Mouse (Mus musculus): ENCODE measurements around the gene Naa40. TPM values are rescaled to one million over a fixed set of nuclear protein-coding genes. Genes with fewer than 3 reads are reported as not detected.

Naa40 gene
- polyA plus RNA-seq, 1 experiment from 2014 or later: 77.8 TPM

DNA sequence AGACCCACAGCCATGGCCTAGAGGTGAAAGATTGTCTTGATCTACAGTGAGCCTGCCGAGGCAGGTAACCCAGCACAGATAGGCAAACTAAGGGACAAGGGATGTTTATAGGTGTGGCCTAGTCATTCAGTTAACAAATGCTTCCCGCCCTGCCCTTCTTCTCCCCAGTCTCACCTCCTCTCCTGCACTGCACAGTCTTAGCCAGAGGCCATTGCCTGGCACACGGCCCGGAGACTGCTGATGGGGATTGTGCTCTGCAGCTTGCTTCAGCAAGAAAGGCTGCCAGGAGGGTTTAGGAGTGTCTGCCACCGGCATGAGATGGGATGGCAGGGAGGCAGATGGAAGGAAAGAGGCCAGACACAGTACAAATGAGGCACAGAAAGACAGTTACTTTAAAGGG, 16.9 kb upstream of the Naa40 start:
- Histone ChIP-seq H3K4me2 (ENCODE audit: low read length) (no peak overlapping the region), H3K9ac (replicated peaks; ENCODE audit: low read length) (no peak overlapping the region), H3K4me1 (ENCODE audit: control insufficient read depth, insufficient read depth, low read length) (no peaks in the 10 kb centered on the region), H3K27me3 (ENCODE audit: control insufficient read depth, insufficient read depth, low read length) (no peaks in the 10 kb centered on the region), H3K27ac (replicated peaks; ENCODE audit: low read depth, low read length) (no peak overlapping the region), H3K9me3 (ENCODE audit: control insufficient read depth, low read length) (no peaks in the 10 kb centered on the region), H3K4me3 (replicated peaks; ENCODE audit: low read depth, low read length) (no peak overlapping the region), H3K36me3 (ENCODE audit: control insufficient read depth, insufficient read depth, low read length) (no peaks in the 10 kb centered on the region)
- DNase-seq (no peak), ATAC-seq (ENCODE audit: low FRiP score, low TSS enrichment) (no peak)
- WGBS: 81% methylated on average over 5 of the region's 5 CpGs

DNA sequence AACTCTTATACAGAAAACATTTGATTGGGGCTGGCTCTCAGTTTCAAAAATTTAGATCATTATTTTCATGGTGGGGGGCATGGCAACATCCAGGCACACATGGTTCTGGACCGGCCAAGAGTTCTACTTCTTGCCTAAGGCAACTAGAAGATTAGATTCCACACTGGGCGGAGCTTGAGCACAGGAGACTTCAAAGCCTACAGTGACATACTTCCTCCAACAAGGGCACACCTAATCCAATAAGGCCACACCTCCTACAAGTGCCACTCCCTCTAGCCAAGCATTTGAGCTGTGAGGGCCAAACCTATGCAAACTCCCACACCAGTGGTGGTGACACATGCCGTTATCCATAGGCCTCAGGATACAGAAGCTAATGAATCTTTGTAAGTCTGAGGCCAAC, 5.0 kb upstream of the Naa40 start:
- no peaks in the 10 kb centered on the region for H3K36me3 ChIP-seq (ENCODE audit: control insufficient read depth, insufficient read depth, low read length)
- no peaks in the 10 kb centered on the region for H3K27me3 ChIP-seq (ENCODE audit: control insufficient read depth, insufficient read depth, low read length)
- no peaks in the 10 kb centered on the region for H3K9me3 ChIP-seq (ENCODE audit: control insufficient read depth, low read length)
- no peak overlapping the region for H3K9ac ChIP-seq (replicated peaks; ENCODE audit: low read length)
- H3K4me3 ChIP-seq (replicated peaks; ENCODE audit: low read depth, low read length): no peak overlapping the region
- ATAC-seq (ENCODE audit: low FRiP score, low TSS enrichment): no peak
- no peak overlapping the region for H3K4me2 ChIP-seq (ENCODE audit: low read length)
- DNase-seq: no peak
- WGBS: 85% methylated on average over 3 of the region's 3 CpGs
- no peaks in the 10 kb centered on the region for H3K4me1 ChIP-seq (ENCODE audit: control insufficient read depth, insufficient read depth, low read length)
- no peak overlapping the region for H3K27ac ChIP-seq (replicated peaks; ENCODE audit: low read depth, low read length)

GRCm38 (mm10) chr19:7240291-7240690, 692 bp downstream of the Naa40 start:
- Histone ChIP-seq H3K4me3 (replicated peaks; ENCODE audit: low read depth, low read length) (peak overlapping the region; percentile 62), H3K9me3 (ENCODE audit: control insufficient read depth, low read length) (no peaks in the 10 kb centered on the region), H3K36me3 (ENCODE audit: control insufficient read depth, insufficient read depth, low read length) (0 out of 2 replicates have a peak, but pooled peaks cover 6% of the 10 kb centered on the region), H3K4me2 (ENCODE audit: low read length) (peak overlapping the region; percentile 92), H3K27me3 (ENCODE audit: control insufficient read depth, insufficient read depth, low read length) (no peaks in the 10 kb centered on the region), H3K27ac (replicated peaks; ENCODE audit: low read depth, low read length) (peak overlapping the region; percentile 78), H3K4me1 (ENCODE audit: control insufficient read depth, insufficient read depth, low read length) (peaks cover 8% of the 10 kb centered on the region; the same call in 1 of the 2 replicates), H3K9ac (replicated peaks; ENCODE audit: low read length) (peak overlapping the region; percentile 69)
- ATAC-seq (ENCODE audit: low FRiP score, low TSS enrichment) (0 out of 2 replicates have a peak, but pooled peaks have one; percentile 1), DNase-seq (peak; percentile 15)
- WGBS: 3% methylated on average over 13 of the region's 13 CpGs

DNA sequence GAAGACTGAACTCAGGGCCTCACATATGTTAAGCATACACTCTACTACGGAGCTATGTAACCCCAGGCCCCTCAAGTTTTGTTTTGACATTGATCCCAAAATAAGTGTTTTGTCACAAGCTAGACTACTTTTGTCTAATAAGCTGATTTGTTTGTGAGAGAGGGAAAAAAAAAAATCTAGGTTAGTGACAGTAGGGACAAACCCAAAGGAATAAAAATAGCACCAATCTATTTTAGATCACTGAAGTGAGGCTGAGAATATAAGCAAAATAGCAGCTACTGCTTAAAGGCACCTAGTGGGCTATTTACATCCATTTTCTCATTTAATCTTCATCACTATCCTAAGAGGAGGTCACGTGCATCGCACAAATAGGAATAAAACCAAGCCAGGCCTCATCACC, 1.4 kb downstream of the Naa40 start:
- H3K4me3 ChIP-seq (replicated peaks; ENCODE audit: low read depth, low read length): peak overlapping the region; percentile 62

DNA sequence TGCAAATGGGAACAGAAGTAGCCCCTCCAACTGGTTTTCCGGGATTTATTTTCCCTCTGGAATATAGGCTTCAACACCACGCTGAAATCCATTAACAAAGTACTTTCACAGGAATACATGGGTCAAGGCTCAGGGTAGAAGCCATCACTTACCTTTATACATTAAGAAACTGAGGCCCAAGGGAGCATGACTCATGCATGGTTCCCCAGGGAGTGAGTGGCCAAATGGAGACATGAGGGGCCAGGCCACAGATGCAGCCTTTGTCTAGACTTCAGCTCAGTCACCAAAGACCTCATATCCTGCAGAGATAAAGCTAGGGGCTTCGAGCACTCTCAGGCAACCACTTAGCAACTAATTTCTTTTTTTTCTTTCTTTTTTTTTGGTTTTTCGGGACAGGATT, 4.2 kb downstream of the Naa40 start:
- WGBS: 91% methylated on average over 4 of the region's 4 CpGs
- H3K27ac ChIP-seq (replicated peaks; ENCODE audit: low read depth, low read length): no peak overlapping the region

More for the DNA sequence above, 1.4 kb downstream of the Naa40 start:
- Histone ChIP-seq H3K9ac (replicated peaks; ENCODE audit: low read length) (peak overlapping the region; percentile 69; the same call in 1 of the 2 replicates), H3K36me3 (ENCODE audit: control insufficient read depth, insufficient read depth, low read length) (0 out of 2 replicates have a peak, but pooled peaks cover 6% of the 10 kb centered on the region), H3K4me2 (ENCODE audit: low read length) (peak overlapping the region; percentile 92), H3K27me3 (ENCODE audit: control insufficient read depth, insufficient read depth, low read length) (no peaks in the 10 kb centered on the region), H3K4me1 (ENCODE audit: control insufficient read depth, insufficient read depth, low read length) (peaks cover 8% of the 10 kb centered on the region; the same call in 1 of the 2 replicates), H3K27ac (replicated peaks; ENCODE audit: low read depth, low read length) (no peak overlapping the region), H3K9me3 (ENCODE audit: control insufficient read depth, low read length) (no peaks in the 10 kb centered on the region)
- ATAC-seq (ENCODE audit: low FRiP score, low TSS enrichment): no peak
- no peak for DNase-seq
- WGBS: 86% methylated on average over 3 of the region's 3 CpGs

GRCm38 (mm10) chr19:7236011-7236410, 5.0 kb downstream of the Naa40 start:
- no peak for ATAC-seq (ENCODE audit: low FRiP score, low TSS enrichment)
- Histone ChIP-seq H3K9ac (replicated peaks; ENCODE audit: low read length) (no peak overlapping the region), H3K36me3 (ENCODE audit: control insufficient read depth, insufficient read depth, low read length) (peaks cover 34% of the 10 kb centered on the region), H3K27ac (replicated peaks; ENCODE audit: low read depth, low read length) (no peak overlapping the region), H3K4me3 (replicated peaks; ENCODE audit: low read depth, low read length) (no peak overlapping the region), H3K4me2 (ENCODE audit: low read length) (no peak overlapping the region), H3K27me3 (ENCODE audit: control insufficient read depth, insufficient read depth, low read length) (no peaks in the 10 kb centered on the region), H3K9me3 (ENCODE audit: control insufficient read depth, low read length) (no peaks in the 10 kb centered on the region), H3K4me1 (ENCODE audit: control insufficient read depth, insufficient read depth, low read length) (peaks cover 8% of the 10 kb centered on the region; the same call in 1 of the 2 replicates)
- WGBS: 92% methylated on average over 2 of the region's 2 CpGs
- DNase-seq: no peak

More for the DNA sequence above, 4.2 kb downstream of the Naa40 start:
- Histone ChIP-seq H3K4me3 (replicated peaks; ENCODE audit: low read depth, low read length) (no peak overlapping the region), H3K4me2 (ENCODE audit: low read length) (no peak overlapping the region), H3K9ac (replicated peaks; ENCODE audit: low read length) (no peak overlapping the region), H3K36me3 (ENCODE audit: control insufficient read depth, insufficient read depth, low read length) (peaks cover 27% of the 10 kb centered on the region), H3K27me3 (ENCODE audit: control insufficient read depth, insufficient read depth, low read length) (no peaks in the 10 kb centered on the region), H3K9me3 (ENCODE audit: control insufficient read depth, low read length) (no peaks in the 10 kb centered on the region), H3K4me1 (ENCODE audit: control insufficient read depth, insufficient read depth, low read length) (peaks cover 8% of the 10 kb centered on the region; the same call in 1 of the 2 replicates)
- no peak for ATAC-seq (ENCODE audit: low FRiP score, low TSS enrichment)
- no peak for DNase-seq

DNA sequence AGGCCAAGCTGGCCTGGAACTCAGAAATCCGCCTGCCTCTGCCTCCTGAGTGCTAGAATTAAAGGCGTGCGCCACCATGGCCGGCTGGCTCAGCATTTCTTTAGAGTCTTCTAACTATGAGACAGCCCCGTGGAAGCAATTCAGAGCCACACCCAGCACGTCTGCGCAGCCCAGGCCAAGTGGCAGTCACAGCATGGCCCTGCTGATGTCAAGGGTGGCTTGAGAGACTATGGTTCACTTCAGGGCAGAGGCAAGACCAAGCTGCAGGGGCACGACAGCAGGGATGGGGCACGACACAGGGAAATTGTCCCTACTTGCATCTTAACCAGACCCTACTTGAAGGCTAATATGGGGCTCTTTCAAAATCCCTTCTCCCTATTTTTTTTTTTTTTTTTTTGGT, 5.5 kb downstream of the Naa40 start:
- Histone ChIP-seq H3K9ac (replicated peaks; ENCODE audit: low read length) (no peak overlapping the region), H3K9me3 (ENCODE audit: control insufficient read depth, low read length) (no peaks in the 10 kb centered on the region), H3K4me3 (replicated peaks; ENCODE audit: low read depth, low read length) (no peak overlapping the region), H3K4me2 (ENCODE audit: low read length) (no peak overlapping the region), H3K36me3 (ENCODE audit: control insufficient read depth, insufficient read depth, low read length) (peaks cover 38% of the 10 kb centered on the region), H3K4me1 (ENCODE audit: control insufficient read depth, insufficient read depth, low read length) (peaks cover 8% of the 10 kb centered on the region; the same call in 1 of the 2 replicates), H3K27ac (replicated peaks; ENCODE audit: low read depth, low read length) (no peak overlapping the region), H3K27me3 (ENCODE audit: control insufficient read depth, insufficient read depth, low read length) (no peaks in the 10 kb centered on the region)
- no peak for DNase-seq
- ATAC-seq (ENCODE audit: low FRiP score, low TSS enrichment): no peak
- 92% methylated on average over 9 of the region's 9 CpGs for WGBS

DNA sequence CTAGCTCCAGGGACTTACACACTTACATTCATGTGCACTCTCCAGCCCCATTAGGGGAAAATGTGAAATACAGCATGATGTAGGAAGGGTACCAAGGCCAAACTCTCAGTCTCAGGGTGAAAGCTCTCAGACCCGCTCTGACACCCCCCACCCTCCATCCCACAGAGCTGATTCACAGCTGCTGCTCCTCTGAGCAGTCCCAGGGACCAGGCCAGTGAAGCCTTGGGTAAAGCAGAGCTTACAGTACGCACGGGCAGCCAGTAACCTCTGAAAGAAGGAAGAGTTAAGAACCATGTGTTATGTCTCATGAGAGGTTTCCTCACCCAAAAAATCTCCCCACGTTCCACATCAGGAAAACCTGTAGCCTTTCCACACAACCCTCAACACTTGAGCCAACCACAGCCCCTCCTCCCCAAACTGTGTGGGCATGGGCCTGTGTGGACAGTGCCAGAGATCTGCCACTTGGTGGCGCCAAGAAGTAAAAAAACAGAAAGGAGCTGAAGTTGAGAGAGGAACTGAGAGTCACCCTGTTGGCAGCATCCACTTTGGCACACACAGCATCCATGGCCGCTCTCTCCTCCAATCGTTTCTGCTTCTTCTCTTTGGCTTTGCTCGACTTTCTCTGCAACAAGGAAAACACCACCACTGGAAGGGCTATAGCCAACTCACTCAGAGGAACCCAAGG, 6.3 kb downstream of the Naa40 start:
- Histone ChIP-seq H3K36me3 (ENCODE audit: control insufficient read depth, insufficient read depth, low read length) (peaks cover 45% of the 10 kb centered on the region), H3K4me2 (ENCODE audit: low read length) (no peak overlapping the region), H3K4me3 (replicated peaks; ENCODE audit: low read depth, low read length) (no peak overlapping the region), H3K4me1 (ENCODE audit: control insufficient read depth, insufficient read depth, low read length) (peaks cover under 1% of the 10 kb centered on the region; the same call in 1 of the 2 replicates), H3K27me3 (ENCODE audit: control insufficient read depth, insufficient read depth, low read length) (no peaks in the 10 kb centered on the region), H3K9ac (replicated peaks; ENCODE audit: low read length) (no peak overlapping the region), H3K9me3 (ENCODE audit: control insufficient read depth, low read length) (no peaks in the 10 kb centered on the region), H3K27ac (replicated peaks; ENCODE audit: low read depth, low read length) (no peak overlapping the region)
- DNase-seq: peak; percentile 88
- 53% methylated on average over 8 of the region's 8 CpGs for WGBS
- ATAC-seq (ENCODE audit: low FRiP score, low TSS enrichment): peak; percentile 86

DNA sequence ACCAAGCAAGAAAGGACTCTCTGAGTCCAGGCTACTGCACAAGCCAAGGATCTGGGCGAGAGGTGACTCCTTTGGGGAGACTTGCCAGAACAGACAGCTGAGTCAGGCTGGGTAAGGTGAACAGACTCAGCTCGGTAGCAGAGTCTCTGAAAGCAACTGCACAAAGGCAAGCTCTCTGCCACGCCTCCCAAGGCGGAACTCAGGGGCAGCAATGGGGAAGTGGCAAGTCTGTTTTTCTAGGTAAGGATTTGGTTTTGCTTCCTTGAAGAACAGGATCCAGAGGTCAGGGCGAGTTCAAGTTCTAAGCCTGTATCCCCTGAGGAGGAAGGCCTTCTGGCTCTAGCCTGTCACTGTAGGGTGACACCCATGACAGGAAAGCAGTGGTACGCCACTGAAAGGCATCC, 14.5 kb downstream of the Naa40 start:
- no peak overlapping the region for H3K4me3 ChIP-seq (replicated peaks; ENCODE audit: low read depth, low read length)
- no peaks in the 10 kb centered on the region for H3K27me3 ChIP-seq (ENCODE audit: control insufficient read depth, insufficient read depth, low read length)
- H3K9ac ChIP-seq (replicated peaks; ENCODE audit: low read length): no peak overlapping the region
- no peak overlapping the region for H3K27ac ChIP-seq (replicated peaks; ENCODE audit: low read depth, low read length)
- ATAC-seq (ENCODE audit: low FRiP score, low TSS enrichment): no peak
- H3K9me3 ChIP-seq (ENCODE audit: control insufficient read depth, low read length): no peaks in the 10 kb centered on the region
- 83% methylated on average over 6 of the region's 6 CpGs for WGBS
- no peaks in the 10 kb centered on the region for H3K4me1 ChIP-seq (ENCODE audit: control insufficient read depth, insufficient read depth, low read length)
- DNase-seq: no peak
- H3K36me3 ChIP-seq (ENCODE audit: control insufficient read depth, insufficient read depth, low read length): peaks cover 60% of the 10 kb centered on the region
- H3K4me2 ChIP-seq (ENCODE audit: low read length): no peak overlapping the region
